Mouse (Mus musculus) bone marrow macrophage, adult 2 months (primary cell): ENCODE data around the gene Aig1.

Source experiments
- CTCF ChIP-seq: IDR thresholded peaks from 2 replicates; pipeline ENCODE4 v1.5.1; 2012; ENCODE audit warnings: low read depth, mild to moderate bottlenecking, low read length, moderate library complexity
- POLR2A ChIP-seq: IDR thresholded peaks from 2 replicates; pipeline ENCODE4 v1.6.1; 2012; ENCODE audit warnings: mild to moderate bottlenecking, low read depth, low read length, borderline replicate concordance

GRCm38 (mm10) chr10:13855969-13856368 lies 12.8 kb downstream of the Aig1 start:
- no peak for TF ChIP-seq CTCF
- no peak for TF ChIP-seq POLR2A
